Mouse (Mus musculus): ENCODE data around the gene Zfp729b. TPM values are rescaled to one million over a fixed set of nuclear protein-coding genes. Genes with fewer than 3 reads are reported as not detected.
A peak's percentile ranks its signal among the peaks of the same experiment; 100 is the strongest.

The Zfp729b gene
- polyA plus RNA-seq (2014; fragmentation: Nextera tagmentation; extraction: Ambion mirVana): 3.0 and 3.5 TPM in 2 replicates

GRCm38 (mm10) chr13:67609066-67609876, at the start of gene Zfp729b:
Gene Zfp729b (minus strand): TSS chr13:67609707.
- DNase-seq (ENCODE audit: low spot score) (peak; percentile 85), ATAC-seq (replicated peaks; ENCODE audit: low FRiP score) (peak; percentile 91)
- no peaks in the 10 kb centered on the region; the same call in 1 of the 2 replicates for H3K4me1 ChIP-seq (replicated peaks; ENCODE audit: control insufficient read depth, insufficient read depth, low read length)
- H3K4me2 ChIP-seq: peak within 1 kb of the TSS; percentile 64
- peak within 1 kb of the TSS; percentile 38; the same call in 1 of the 2 replicates for H3K27ac ChIP-seq (ENCODE audit: low read depth, low read length)
- no peaks in the 10 kb centered on the region for H3K36me3 ChIP-seq (ENCODE audit: control insufficient read depth, insufficient read depth, low read length)
- no peaks in the 10 kb centered on the region for H3K27me3 ChIP-seq (replicated peaks; ENCODE audit: control insufficient read depth, insufficient read depth, low read length)
- 0 out of 2 replicates have a peak, but pooled peaks cover 3% of the 10 kb centered on the region for H3K9me3 ChIP-seq (ENCODE audit: control insufficient read depth, low read length)
- H3K4me3 ChIP-seq (ENCODE audit: low read depth, low read length): peak within 1 kb of the TSS; percentile 81
- peak within 1 kb of the TSS; percentile 76 for H3K9ac ChIP-seq (ENCODE audit: low read depth, low read length)
- 3% methylated on average over 20 of the region's 20 CpGs for WGBS

GRCm38 (mm10) chr13:67652496-67652895, 43.0 kb upstream of the Zfp729b start:
- no peaks in the 10 kb centered on the region for H3K27me3 ChIP-seq (replicated peaks; ENCODE audit: control insufficient read depth, insufficient read depth, low read length)
- no peak overlapping the region for H3K4me3 ChIP-seq (ENCODE audit: low read depth, low read length)
- ATAC-seq (replicated peaks; ENCODE audit: low FRiP score) (no peak), DNase-seq (ENCODE audit: low spot score) (no peak)
- H3K4me1 ChIP-seq (replicated peaks; ENCODE audit: control insufficient read depth, insufficient read depth, low read length): no peaks in the 10 kb centered on the region
- H3K9me3 ChIP-seq (ENCODE audit: control insufficient read depth, low read length): no peaks in the 10 kb centered on the region
- WGBS: 58% methylated on average over 3 of the region's 3 CpGs
- H3K27ac ChIP-seq (ENCODE audit: low read depth, low read length): no peak overlapping the region
- no peak overlapping the region for H3K9ac ChIP-seq (ENCODE audit: low read depth, low read length)
- H3K4me2 ChIP-seq: no peak overlapping the region
- H3K36me3 ChIP-seq (ENCODE audit: control insufficient read depth, insufficient read depth, low read length): no peaks in the 10 kb centered on the region

- Histone ChIP-seq H3K9ac (ENCODE audit: low read depth, low read length) (peak within 1 kb of the TSS; percentile 78), H3K9me3 (ENCODE audit: control insufficient read depth, low read length) (no peaks in the 10 kb centered on the region), H3K36me3 (ENCODE audit: control insufficient read depth, insufficient read depth, low read length) (no peaks in the 10 kb centered on the region), H3K27ac (ENCODE audit: low read depth, low read length) (no peak within 1 kb of the TSS), H3K4me1 (replicated peaks; ENCODE audit: control insufficient read depth, insufficient read depth, low read length) (no peaks in the 10 kb centered on the region), H3K4me2 (peak within 1 kb of the TSS; percentile 61), H3K27me3 (replicated peaks; ENCODE audit: control insufficient read depth, insufficient read depth, low read length) (no peaks in the 10 kb centered on the region), H3K4me3 (ENCODE audit: low read depth, low read length) (peak within 1 kb of the TSS; percentile 69)
- ATAC-seq (replicated peaks; ENCODE audit: low FRiP score) (peak; percentile 98), DNase-seq (ENCODE audit: low spot score) (peak; percentile 81)
- under 1% methylated on average over 19 of the region's 19 CpGs for WGBS
Measured at GRCm38 (mm10) chr13:67637294-67638007, 27.9 kb upstream of the Zfp729b start, which contains the start of the genes Gm49345 and Zfp729a. Gene Gm49345 (minus strand): TSS chr13:67637769. Gene Zfp729a (minus strand): TSS chr13:67637791.

- WGBS: 77% methylated on average over 4 of the region's 4 CpGs
Measured at GRCm38 (mm10) chr13:67610108-67610507, 601 bp upstream of the Zfp729b start.

GRCm38 (mm10) chr13:67572591-67573189, 36.8 kb downstream of the Zfp729b start:
- H3K9ac ChIP-seq (ENCODE audit: low read depth, low read length): no peak overlapping the region
- no peak for ATAC-seq (replicated peaks; ENCODE audit: low FRiP score)
- H3K27ac ChIP-seq (ENCODE audit: low read depth, low read length): no peak overlapping the region
- no peaks in the 10 kb centered on the region for H3K9me3 ChIP-seq (ENCODE audit: control insufficient read depth, low read length)
- H3K4me1 ChIP-seq (replicated peaks; ENCODE audit: control insufficient read depth, insufficient read depth, low read length): no peaks in the 10 kb centered on the region
- H3K27me3 ChIP-seq (replicated peaks; ENCODE audit: control insufficient read depth, insufficient read depth, low read length): no peaks in the 10 kb centered on the region
- no peak overlapping the region for H3K4me3 ChIP-seq (ENCODE audit: low read depth, low read length)
- 67% methylated on average over 5 of the region's 5 CpGs for WGBS
- no peaks in the 10 kb centered on the region for H3K36me3 ChIP-seq (ENCODE audit: control insufficient read depth, insufficient read depth, low read length)
- no peak for DNase-seq (ENCODE audit: low spot score)
- no peak overlapping the region for H3K4me2 ChIP-seq

More at GRCm38 (mm10) chr13:67610108-67610507, 601 bp upstream of the Zfp729b start:
- Histone ChIP-seq H3K27ac (ENCODE audit: low read depth, low read length) (no peak overlapping the region), H3K4me2 (no peak overlapping the region; the same call in 1 of the 2 replicates), H3K9me3 (ENCODE audit: control insufficient read depth, low read length) (0 out of 2 replicates have a peak, but pooled peaks cover 3% of the 10 kb centered on the region), H3K27me3 (replicated peaks; ENCODE audit: control insufficient read depth, insufficient read depth, low read length) (no peaks in the 10 kb centered on the region), H3K4me3 (ENCODE audit: low read depth, low read length) (peak overlapping the region; percentile 81; the same call in 1 of the 2 replicates), H3K4me1 (replicated peaks; ENCODE audit: control insufficient read depth, insufficient read depth, low read length) (no peaks in the 10 kb centered on the region; the same call in 1 of the 2 replicates), H3K36me3 (ENCODE audit: control insufficient read depth, insufficient read depth, low read length) (no peaks in the 10 kb centered on the region), H3K9ac (ENCODE audit: low read depth, low read length) (no peak overlapping the region)
- no peak for ATAC-seq (replicated peaks; ENCODE audit: low FRiP score)
- no peak for DNase-seq (ENCODE audit: low spot score)

GRCm38 (mm10) chr13:67553730-67554129, 55.8 kb downstream of the Zfp729b start, which contains the start of gene Zfp748:
Gene Zfp748 (minus strand): TSS chr13:67553830.
- Histone ChIP-seq H3K9me3 (ENCODE audit: control insufficient read depth, low read length) (no peaks in the 10 kb centered on the region), H3K27ac (ENCODE audit: low read depth, low read length) (peak within 1 kb of the TSS; percentile 84), H3K9ac (ENCODE audit: low read depth, low read length) (peak within 1 kb of the TSS; percentile 84), H3K4me1 (replicated peaks; ENCODE audit: control insufficient read depth, insufficient read depth, low read length) (peaks cover 7% of the 10 kb centered on the region), H3K4me3 (ENCODE audit: low read depth, low read length) (peak within 1 kb of the TSS; percentile 86), H3K36me3 (ENCODE audit: control insufficient read depth, insufficient read depth, low read length) (no peaks in the 10 kb centered on the region), H3K27me3 (replicated peaks; ENCODE audit: control insufficient read depth, insufficient read depth, low read length) (no peaks in the 10 kb centered on the region), H3K4me2 (peak within 1 kb of the TSS; percentile 84)
- DNase-seq (ENCODE audit: low spot score): no peak
- 79% methylated on average over 4 of the region's 4 CpGs for WGBS
- no peak for ATAC-seq (replicated peaks; ENCODE audit: low FRiP score)

- ATAC-seq (replicated peaks; ENCODE audit: low FRiP score) (peak; percentile 97), DNase-seq (ENCODE audit: low spot score) (peak; percentile 87)
- no peaks in the 10 kb centered on the region for H3K27me3 ChIP-seq (replicated peaks; ENCODE audit: control insufficient read depth, insufficient read depth, low read length)
- peak overlapping the region; percentile 84 for H3K9ac ChIP-seq (ENCODE audit: low read depth, low read length)
- H3K9me3 ChIP-seq (ENCODE audit: control insufficient read depth, low read length): no peaks in the 10 kb centered on the region
- H3K27ac ChIP-seq (ENCODE audit: low read depth, low read length): peak overlapping the region; percentile 84
- peak overlapping the region; percentile 84 for H3K4me2 ChIP-seq
- H3K4me3 ChIP-seq (ENCODE audit: low read depth, low read length): peak overlapping the region; percentile 86
- no peaks in the 10 kb centered on the region for H3K36me3 ChIP-seq (ENCODE audit: control insufficient read depth, insufficient read depth, low read length)
- H3K4me1 ChIP-seq (replicated peaks; ENCODE audit: control insufficient read depth, insufficient read depth, low read length): peaks cover 7% of the 10 kb centered on the region
- WGBS: under 1% methylated on average over 44 of the region's 44 CpGs
Measured at GRCm38 (mm10) chr13:67552505-67553346, 56.8 kb downstream of the Zfp729b start.

All from liver, embryonic 11.5 days (tissue).